Mouse (Mus musculus) thymus, adult 18-20 months (tissue): ENCODE measurements around the gene Slc12a5.

Experiments
- DNase-seq, 2 experiments: peaks; one replicate each; pipeline ENCODE4 v3.0.0; 2022; ENCODE audit warnings: mixed read lengths in 2 of 2

Slc12a5 gene

GRCm38 (mm10) chr2:164947930-164948329 is 12.7 kb upstream of the Slc12a5 start:
- no peak for DNase-seq

DNA sequence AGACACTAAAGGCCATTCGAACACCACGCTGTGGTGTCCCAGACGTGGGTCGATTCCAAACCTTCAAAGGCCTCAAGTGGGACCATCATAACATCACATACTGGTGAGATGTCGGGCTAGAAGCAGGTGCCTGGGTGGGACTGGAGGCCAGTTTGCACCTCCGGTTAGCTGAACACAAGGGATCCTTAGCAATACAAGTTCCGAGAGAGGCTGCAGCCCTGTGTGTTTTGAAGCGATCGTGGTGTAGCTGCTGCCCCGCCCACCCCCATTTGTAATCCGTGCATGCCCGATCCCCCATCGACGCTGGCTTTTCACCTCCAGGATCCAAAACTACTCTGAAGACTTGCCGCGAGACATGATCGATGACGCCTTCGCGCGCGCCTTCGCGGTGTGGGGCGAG is 11.6 kb upstream of the Slc12a5 start:
- DNase-seq, result no peak

GRCm38 (mm10) chr2:164950501-164950900 is 10.1 kb upstream of the Slc12a5 start:
- DNase-seq, result no peak

DNA sequence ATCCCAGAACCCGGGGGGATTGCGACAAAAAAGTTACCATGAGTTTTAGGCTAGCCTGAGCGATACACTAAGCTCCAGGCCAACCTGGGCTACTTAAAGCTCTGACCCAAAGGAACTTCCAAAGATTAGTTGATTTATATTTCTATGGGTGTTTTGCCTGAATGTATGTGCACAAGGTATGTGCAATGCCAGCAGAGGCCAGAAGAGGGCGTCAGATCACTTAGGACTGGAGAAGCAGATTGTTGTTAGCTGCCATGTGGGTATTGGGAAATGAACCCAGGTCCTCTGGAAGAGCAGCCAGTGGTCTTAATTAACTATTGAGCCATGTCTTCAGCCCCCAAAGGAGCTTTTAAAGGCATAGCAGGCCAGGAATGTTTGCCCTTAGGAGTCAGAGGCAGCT is 8.9 kb upstream of the Slc12a5 start:
- no peak for DNase-seq

- no peak for DNase-seq
Observed at GRCm38 (mm10) chr2:164952448-164952847, 8.2 kb upstream of the Slc12a5 start.

GRCm38 (mm10) chr2:164953224-164953623 is 7.4 kb upstream of the Slc12a5 start:
- peak; percentile 52 to 54 for DNase-seq

GRCm38 (mm10) chr2:164955725-164956124 is 4.9 kb upstream of the Slc12a5 start:
- DNase-seq, result no peak

DNA sequence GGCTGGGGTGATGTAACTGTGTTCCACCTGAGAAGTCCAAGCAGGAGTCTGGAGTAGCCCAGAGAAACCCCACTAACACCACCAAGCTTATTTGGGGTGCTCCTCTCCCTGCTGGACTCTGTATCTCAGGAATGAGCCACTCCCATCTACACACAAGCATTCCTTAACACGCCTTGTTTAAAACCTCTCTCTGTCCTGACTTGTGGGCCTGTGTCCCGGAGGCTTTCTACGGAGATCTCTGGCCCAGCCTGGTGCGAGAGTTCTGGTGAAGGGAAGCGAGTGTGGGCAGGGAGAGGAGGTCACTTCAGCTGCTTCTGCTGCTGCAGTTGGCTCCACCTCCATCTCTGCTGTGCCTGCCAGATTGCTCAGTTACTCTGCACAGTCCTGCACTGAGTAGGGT is 4.4 kb upstream of the Slc12a5 start:
- no peak for DNase-seq

DNA sequence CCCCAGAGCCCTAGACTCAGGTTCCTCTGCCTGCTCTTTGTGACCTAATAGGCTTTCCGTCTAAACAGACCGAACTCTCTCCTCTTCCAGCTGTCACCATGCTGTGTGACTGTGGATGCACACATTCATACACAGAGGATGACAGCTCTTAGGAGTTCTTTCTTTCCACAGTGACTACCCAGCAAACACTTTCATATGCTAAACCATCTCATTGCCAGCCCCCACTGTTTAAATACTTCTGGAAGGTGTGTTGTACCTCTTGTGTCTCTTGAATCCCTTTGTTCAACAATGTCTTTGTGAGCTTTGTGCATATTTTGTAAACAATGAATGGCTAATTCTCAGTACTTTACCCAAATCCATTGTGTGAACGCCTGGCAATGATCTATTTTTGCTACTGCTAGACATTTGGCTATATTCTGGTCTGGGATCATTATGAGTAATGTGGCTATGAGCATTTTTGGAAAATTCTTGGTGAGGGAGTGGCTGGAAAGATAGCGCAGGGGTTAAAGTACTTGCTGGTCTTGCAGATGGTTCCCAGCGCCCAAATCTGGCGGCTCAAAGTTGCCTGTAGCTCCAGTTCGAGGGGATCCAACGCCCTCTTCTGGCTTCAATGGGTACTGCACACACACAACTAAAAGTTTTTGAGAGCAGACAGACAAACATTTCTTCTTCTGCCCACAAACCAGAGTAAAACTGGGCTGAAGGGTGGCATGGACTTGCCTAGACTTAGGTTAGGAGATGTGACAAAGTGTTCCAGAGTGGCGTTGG is 2.9 kb upstream of the Slc12a5 start:
- no peak for DNase-seq

DNA sequence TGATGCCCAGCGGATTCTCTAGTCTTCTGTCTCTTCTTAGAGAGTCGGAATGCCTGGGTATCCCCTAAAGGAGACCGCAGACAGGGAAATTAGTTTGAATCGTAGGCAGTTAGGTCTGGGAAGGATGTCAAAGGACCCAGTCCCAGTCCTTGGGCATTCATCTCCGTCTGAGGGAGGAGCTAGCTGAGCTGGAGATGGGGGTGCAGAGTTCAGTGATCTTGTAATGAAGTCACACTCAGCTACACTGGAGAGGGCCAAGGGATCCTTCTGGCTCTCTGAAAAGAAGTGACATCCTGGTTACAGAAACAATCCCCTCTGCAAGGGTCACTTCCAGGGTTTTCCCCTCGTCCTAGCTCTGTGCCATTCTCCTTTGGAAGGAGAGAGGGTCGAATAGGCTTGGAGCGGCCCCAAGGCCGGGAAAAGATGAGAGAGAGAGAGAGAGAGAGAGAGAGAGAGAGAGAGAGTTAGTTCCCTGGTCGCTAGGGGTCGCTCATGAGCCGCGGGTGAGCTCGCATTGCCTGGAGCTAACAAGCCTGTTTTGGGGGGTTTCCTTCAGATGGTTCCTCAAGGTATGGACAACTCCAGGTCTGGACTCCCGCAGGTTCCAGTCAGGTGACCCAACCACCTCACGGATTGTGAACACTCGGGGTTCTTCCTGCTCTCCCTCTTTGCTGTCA is 1.0 kb downstream of the Slc12a5 start:
- DNase-seq, result no peak

- DNase-seq, result no peak
Observed at GRCm38 (mm10) chr2:164962183-164962580, 1.6 kb downstream of the Slc12a5 start.

- no peak for DNase-seq
Observed at GRCm38 (mm10) chr2:164964242-164964894, 3.8 kb downstream of the Slc12a5 start.

GRCm38 (mm10) chr2:164964981-164965380 is 4.4 kb downstream of the Slc12a5 start:
- DNase-seq, result no peak

GRCm38 (mm10) chr2:164966381-164966780 is 5.8 kb downstream of the Slc12a5 start:
- no peak for DNase-seq

- no peak for DNase-seq
Observed at GRCm38 (mm10) chr2:164967193-164967592, 6.6 kb downstream of the Slc12a5 start.

- DNase-seq, result no peak
Observed at GRCm38 (mm10) chr2:164967761-164968440, 7.3 kb downstream of the Slc12a5 start.

- DNase-seq, result no peak
Observed at GRCm38 (mm10) chr2:164968451-164968851, 7.8 kb downstream of the Slc12a5 start.

DNA sequence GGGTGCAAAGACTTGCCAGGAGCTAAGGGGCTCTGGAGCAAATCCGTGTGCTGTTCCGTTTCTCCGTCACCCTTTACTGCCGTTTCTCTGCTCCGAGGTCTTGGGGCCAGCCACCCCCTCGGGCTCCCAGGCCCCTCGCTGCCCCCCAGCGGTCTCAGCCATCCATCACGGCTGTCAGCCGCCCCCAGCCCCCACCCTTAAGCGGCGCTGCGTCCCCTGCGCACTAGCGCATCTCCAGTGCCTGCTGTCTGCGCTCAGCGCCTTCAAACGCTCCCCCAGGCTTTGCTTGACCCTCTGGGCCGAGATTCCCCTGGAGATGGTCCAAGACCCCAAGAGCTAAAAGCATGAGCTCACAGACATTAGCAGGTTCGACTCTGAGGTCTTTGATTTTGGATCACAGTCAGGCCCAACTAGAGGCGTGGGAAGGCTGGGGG is 8.8 kb downstream of the Slc12a5 start:
- no peak for DNase-seq

GRCm38 (mm10) chr2:164970631-164971196 is 10.1 kb downstream of the Slc12a5 start:
- no peak for DNase-seq

DNA sequence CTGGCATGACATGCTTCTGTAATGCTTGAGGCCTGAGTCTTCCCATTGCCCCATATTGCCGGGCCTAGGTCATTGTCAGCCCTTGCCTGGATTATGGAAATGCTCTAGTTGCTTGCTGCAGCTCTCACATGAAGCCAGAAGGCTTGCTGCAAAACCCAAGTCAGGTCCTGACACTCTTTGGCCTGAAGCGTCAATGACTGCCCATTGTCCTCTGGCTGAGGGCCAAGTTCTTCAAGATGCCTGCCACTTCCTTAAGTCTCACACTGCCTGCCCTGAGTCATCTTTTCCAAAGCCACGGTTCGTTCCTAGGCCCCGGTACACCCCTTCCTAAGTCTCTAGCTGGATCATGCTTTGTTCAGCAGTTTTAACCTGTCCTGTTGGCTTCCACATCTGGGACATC is 12.0 kb downstream of the Slc12a5 start:
- DNase-seq, result no peak

GRCm38 (mm10) chr2:164975611-164976010 is 15.0 kb downstream of the Slc12a5 start:
- no peak for DNase-seq

DNA sequence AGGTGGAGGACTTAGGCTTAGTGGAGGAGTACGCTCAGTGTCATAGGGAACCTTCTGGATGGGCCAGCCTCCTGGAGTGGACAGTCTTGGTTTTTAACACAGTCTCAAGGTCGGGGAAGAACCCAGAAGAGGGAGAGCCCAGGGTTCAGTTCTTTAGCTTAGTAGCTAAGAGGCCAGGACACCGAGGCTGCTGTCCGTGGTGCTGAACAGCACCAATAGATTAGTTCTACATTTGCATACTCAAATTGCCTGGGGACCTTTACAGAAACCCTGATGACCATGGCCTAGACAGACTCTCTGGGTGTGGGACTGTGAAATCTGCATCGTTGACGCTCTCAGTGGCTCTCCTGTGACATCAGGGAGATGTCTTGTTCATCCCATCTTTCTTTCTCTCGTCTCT is 19.1 kb downstream of the Slc12a5 start:
- DNase-seq, result no peak

GRCm38 (mm10) chr2:164985962-164986361 is 25.4 kb downstream of the Slc12a5 start:
- no peak for DNase-seq
